Mouse (Mus musculus) right cerebral cortex, postnatal 25 days (tissue): ENCODE results near the gene Rab7.

Source experiments
- DNase-seq: peaks from one replicate; pipeline ENCODE4 v3.0.0; 2022

Rab7 gene

DNA sequence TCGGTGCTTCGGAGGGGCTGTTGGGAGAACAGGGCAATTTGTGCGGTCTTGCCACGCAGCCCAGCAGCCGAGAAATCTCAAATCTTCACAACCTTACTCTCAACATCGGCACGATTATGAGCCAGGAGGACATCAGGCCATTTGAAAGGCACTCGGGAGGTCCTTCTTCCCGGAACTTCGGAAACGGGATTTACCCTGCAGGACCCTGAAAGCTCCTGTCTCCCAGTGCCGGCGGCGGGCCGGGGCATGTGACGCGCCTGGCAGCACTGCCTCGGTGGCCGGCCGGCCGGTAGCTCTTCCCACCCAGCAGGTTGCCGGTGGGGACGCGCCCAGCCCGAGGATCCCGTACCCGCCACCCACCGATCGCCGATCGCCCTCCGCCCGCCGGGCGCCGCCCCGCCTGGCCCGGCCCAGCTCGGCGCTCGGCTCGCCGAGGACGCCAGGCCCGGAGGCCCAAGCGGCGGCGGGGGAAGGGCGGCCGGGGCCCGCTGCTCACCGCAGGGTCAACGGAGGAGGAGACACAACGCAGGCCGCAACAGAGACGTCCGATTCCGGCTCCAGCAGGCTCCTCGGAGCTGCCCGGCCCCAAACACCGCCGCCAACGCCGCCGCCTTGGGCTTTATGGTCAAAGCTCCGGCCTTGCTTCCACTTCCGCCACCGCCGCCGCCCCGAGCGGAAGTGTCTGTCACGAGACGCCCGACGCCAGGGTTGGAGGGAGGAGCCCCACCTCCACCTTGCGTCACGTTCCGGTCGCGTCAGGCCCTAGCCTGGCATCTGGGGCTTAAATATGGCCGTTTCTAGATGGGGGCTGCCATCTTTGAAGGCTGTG lies at the start of gene Rab7:
Gene Rab7, minus strand, starts transcription at position 694 of the 829 bp plus-strand sequence.
- peak; percentile 97 for DNase-seq

DNA sequence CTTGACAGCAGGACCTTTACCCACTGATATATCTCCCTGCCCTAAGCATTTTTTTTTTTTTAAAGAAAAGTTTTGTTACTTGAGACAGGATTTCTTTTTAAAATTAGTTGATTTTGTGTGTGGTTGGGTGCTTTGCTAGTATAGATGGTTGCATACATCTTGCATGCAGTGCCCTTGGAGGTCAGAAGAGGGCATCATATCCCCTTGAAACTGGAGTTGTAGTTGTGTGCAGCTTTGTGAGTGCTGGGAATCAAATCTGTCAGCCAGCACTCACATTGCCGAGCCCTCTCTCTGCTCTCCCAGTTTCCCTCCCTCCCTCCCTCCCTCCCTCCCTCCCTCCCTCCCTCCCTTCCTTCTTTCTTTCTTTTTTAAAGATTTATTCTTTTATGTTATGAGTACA lies 43.9 kb upstream of the Rab7 start:
- no peak for DNase-seq

DNA sequence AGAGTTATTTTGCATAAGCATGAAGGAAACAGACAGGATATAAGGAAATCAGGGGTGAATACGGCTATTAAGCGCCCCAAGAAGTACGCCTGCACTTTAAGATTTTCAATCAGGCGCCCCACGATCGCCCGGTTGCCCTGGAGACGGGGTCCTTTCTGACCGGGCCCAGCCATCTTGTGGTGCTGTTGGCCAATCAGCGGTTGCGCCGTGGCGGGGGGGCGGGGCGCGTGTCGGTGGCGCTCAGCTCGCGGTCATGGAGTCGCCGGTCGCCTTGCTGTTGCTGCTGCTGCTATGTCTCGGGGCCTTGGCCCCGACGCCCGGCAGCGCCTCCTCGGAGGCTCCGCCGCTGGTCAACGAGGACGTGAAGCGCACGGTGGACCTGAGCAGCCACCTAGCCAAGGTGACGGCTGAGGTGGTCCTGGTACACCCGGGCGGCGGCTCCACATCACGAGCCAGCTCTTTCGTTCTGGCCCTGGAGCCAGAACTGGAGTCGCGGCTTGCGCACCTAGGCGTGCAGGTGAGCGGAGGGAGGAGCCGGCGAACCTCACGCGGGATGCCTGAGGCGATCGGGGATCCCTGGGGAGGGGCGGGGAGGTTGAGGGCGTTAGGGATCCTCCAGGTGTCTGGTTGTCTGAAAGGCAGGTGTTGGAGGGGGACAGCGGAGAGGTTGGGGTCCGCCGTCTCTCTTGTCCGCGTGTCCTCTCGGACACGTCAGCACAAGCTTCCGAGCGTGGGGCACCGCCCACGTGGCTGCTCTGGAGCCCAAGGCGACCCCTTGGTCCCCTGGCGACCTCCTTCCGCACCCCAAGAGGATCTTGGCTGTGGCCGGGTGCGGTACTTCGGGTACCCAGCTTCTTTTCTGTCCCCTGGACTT lies 39.4 kb upstream of the Rab7 start, which contains the start of gene Rpn1:
Gene Rpn1, plus strand, starts transcription at position 205 of the 874 bp plus-strand sequence.
- peak; percentile 96 for DNase-seq

DNA sequence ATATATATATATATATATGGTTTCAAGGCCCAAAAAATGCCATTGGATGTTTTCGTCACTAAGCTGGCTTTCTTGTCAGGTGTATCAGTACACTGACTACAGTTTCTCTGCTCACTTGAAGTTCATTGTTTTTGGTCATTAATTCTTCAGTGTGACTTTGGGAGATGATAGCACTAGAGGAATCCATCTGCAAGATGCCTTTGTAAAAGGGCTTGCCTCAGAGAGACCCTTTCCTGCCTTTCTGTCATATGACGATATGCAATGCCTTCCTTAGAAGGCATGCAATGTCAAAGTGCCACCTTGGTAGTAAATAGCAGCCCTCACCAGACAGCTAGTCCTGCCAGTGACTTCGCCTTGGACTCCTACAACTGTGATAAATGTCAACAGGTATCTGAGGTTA lies 38.6 kb upstream of the Rab7 start:
- DNase-seq, result no peak

DNA sequence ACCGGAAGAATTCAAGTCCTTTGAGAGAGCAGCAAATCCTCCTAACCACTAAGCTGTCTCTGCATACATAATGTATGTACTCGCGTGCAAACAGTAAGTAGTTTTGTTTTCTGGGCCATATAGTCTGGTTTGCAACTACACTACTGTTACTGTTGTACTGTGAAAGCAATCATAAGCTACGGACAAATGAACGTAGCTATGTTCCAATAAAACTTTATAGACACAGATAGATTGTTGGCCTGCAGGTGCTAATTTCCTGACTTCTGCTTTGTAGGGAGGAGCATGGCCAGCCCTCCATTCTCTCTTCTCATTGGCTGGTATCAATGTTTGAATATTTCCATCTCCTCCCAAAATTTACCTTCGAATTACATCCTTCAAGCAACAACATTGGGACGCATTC lies 38.0 kb upstream of the Rab7 start:
- DNase-seq, result no peak

DNA sequence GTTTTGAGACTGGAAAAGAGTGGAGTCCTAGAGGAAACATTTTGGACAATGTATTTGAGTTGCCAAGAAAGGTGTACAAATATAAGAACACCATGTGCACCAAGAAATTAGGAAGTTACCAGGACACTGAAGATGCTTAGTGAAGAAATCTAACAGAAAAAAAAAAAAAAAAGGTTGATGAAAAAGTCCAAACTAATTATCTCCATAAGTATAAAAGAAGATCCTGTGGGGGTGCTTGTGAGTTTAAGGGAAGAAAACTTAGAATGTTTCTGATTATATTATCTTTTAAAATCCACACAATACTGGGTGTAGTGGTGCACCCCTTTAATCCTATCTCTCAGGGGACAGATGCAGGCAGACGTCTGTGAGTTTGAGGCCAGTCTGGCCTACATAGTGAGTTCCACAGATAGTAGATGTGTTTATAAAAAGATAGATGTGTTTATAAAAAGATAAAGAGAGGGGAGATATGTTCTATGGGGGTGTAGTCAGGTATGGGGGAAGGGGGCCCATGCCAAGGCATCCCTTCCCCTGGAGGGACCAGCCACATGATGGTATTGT lies 31.0 kb upstream of the Rab7 start:
- no peak for DNase-seq

DNA sequence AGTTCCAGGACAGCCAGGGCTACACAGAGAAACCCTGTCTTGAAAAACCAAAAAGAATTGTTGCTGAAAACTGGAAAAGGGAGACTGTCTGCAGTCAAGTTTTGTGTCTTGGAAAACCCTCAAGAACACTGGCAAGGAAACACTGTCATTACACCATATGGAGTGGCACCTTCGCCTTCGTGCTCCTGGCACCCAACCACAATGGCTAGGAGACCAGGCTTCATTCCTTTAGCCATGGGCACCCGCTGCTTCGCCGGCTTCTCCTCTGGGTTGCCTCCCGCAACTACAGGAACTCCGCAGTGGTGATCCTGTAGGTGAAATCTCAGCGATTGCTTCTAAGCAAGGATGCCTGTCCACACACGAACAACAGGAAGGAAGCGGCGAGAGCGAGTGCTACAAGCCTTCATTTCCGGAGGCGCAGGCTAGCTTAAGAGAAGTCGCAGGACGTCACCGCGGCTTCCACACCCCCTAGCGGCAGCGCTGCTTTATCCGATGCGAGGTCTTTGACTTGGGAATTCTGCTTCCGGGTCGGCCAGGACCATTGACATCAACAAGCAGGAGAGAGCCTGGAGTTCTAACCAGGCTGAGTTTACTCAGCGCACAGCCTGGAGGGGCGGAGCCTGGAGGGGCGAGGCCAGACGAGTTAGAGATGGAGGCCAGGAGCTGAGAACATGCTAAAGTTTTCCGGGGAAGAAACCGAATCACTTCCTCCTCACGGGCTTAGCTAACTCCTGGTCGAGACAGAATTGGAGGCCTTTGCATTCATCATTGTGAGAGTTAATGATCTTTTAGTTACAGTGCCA lies 29.9 kb upstream of the Rab7 start:
- DNase-seq, result peak; percentile 93

DNA sequence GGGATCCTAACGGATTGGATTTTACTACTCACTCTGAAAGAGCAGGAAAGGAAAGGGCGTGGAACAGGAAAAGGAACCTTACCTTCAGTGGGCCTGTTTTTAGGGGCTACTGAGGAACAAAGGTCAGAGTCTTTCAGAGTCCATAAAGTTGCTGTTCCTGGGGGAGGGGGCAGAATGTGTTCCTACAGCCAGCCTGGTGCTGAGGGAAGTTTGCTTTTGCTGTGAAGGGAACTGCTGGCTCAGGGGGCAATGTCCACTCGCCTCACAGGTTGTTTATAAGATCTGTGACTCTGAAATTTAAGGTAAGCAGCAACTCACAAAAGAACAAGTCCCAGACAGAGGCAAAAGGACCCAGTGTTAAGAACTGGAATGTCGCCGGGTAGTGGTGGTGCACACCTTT lies 26.1 kb upstream of the Rab7 start:
- DNase-seq, result no peak

DNA sequence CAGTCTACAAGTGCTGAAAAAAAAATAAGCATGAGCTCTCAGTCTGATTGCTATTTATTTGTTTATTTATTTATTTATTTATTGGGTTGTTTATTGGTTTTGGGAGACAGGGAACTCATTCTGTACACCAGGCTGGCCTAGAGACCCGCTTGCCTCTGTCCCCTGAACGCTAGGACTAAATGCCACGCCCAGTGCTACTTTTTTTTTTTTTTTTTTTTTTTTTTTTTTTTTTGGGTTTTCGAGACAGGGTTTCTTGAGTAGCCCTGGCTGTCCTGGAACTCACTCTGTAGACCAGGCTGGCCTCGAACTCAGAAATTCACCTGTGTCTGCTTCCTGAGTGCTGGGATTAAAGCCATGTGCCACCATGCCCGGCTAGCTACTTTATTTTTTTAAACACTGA lies 25.4 kb upstream of the Rab7 start:
- DNase-seq, result no peak

DNA sequence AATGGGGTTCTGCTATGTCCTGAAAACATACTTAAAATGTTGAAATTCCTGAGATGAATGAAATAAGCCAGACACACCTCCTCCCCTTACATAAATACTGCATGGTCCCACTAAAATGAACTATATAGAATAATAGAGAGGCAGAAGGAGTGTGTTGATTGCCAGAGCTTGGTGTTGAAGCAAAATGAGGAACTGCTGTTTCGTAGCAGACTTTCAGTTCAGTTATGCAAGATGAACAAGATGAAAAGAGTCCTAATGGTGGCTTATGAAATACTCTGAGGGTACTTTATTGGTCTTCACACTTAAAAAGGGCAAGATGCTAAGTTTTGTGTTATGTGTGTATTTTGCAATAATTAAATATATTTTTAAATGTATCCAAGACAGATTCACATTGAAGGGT lies 23.7 kb upstream of the Rab7 start:
- no peak for DNase-seq

DNA sequence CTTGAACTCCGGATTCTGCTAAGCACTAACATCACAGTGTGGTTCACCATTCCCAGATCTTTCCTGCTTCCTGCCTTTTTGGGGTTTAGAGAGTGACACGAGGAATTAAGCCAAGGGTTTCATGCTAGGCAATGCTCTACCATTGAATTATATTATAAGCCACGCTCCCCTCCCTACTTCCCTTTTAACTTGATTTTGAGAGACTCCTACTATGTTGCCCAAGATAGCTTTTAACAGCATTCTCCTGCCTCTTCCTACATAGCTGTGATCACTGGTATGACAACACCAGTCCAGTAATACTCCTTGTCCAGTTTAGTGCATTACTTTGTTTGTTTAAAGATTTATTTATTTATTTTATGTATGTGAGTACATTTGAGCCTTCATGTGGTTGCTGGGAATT lies 22.7 kb upstream of the Rab7 start:
- no peak for DNase-seq

DNA sequence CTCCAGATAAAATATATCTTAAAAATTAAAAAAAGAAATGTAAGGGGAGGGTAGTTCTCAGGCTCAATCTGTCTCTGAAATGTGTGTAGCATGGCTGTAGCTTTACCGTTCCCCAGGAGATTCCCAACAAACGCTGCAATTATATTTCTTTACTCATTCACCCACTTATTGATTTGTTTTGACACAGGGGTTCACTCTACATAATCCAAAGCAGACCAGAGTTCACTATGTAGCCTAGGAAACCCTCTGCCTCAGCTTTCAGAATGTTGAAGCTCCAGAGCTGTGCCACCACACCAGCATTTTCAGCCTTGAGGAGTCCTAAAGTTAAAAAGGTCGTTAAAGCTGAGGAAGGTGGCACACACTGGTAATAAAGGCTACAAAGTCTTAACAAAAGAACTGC lies 20.9 kb upstream of the Rab7 start:
- DNase-seq, result no peak

DNA sequence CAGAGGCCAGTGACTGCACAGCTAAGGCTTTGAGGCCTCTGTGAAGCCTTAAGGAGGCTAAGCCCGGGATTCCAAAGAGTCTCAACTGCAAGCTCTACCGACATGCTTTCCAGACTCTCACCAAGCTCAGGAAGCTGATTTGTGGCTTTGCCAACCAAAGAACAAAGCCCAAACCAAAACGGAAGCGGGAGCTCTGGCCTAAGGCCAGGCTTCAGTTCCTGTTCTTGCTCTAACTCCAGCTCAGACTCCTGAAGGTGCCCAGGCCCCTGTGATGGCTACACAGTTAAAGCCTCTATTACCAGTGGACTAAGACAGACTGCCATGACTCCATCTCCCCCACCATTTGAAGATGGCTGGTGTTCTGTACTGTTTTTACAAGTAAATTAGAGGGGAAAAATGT lies 20.0 kb upstream of the Rab7 start:
- DNase-seq, result peak; percentile 15

DNA sequence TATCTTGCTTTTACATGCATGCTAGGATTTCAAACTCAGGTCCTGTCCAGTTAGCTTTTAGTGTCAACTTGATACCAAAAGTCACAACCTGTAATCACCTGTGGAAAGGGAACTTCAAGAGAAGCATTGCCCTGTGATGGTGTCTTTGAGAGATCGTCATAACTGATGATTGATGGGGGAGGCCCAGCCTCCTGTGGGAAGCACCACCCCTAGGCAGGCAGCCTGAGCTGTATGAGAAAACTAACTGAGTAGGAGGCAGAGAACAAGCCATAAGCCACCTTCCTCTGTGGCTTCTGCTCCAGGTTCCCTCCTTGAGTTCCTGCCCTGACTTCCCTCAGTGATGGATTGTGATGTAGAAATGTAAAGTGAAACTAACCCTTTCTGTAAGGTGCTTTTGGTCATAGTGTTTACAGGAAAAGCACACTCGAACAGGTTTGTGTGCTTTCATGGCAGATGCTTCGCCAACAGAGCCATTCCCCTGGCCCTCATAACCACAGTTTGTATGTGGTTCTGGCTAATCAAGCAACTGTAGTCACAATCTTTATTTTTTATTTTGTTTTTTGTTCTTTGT lies 19.1 kb upstream of the Rab7 start:
- no peak for DNase-seq

DNA sequence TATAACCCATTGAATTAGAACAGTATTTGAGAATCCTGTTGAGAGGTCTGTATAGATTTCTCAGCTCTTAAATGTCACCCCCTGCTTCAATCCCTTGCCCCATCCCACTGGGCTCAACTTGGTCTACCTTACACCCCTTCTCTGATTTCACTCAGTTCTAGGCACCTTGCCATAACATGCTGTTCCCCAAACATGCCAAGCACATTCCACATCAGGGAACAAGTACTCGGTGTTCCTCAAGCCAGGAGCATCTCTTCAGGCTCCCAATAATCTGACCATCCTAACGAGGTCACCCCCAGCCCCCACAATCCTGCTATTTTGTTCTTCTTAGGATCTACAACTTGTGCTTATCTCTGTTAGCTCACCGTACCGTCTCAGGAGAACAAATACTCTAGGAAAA lies 17.3 kb upstream of the Rab7 start:
- no peak for DNase-seq

DNA sequence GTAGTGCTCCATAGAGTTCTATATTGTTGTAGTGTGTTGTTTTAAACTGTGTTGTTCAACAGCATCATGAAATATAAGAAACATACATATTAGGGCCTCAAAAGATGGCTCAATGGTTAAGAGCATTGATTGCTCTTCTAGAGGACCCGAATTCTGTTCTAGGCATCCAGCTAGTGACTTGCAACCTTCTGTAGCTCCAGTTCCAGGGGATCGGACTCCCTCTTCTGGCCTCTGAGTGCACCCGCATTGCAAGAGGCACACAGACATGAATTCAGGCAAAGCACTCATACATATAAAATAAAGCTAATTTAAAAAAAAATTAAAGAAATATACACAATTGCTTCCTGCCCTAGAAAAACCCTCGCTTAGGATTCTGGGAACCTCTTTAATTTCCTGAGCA lies 16.3 kb upstream of the Rab7 start:
- no peak for DNase-seq

DNA sequence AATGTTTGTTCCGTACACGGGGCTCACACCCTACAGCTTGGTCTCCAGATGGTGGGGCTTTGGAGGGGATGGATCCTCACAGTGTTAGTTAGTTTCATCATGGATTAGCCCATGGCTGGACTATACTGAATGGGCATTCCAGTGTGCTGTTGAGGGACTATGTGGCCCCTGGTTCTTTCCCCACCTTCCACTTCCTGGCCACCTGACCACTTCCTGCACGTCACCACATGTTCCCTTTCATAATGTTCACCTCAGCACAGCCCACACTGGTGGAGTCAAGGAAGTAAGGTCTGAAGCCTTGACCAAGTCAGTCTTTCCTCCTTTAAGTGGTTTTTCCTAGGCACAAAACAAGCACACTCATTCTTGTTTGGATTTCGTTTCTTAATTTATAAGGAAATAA lies 15.5 kb upstream of the Rab7 start:
- DNase-seq, result no peak

DNA sequence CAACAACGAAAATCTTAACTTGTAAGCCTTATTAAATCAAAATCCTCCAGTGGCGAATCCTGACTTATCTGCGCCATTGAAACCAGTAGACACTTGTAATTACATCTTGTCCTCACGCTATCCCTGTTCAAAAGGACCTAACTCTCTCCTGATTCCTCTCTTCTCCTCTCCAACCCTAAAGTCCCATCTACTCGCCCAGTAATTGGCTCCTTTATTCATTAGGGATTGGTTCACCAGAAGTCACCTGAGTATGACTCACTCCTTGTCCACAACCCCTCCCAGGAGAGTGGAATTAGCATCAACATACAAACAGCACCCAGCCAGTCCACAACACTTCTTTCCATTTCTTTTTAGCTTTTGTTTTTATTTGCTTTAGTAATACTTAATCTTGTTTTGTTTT lies 14.8 kb upstream of the Rab7 start:
- DNase-seq, result no peak

DNA sequence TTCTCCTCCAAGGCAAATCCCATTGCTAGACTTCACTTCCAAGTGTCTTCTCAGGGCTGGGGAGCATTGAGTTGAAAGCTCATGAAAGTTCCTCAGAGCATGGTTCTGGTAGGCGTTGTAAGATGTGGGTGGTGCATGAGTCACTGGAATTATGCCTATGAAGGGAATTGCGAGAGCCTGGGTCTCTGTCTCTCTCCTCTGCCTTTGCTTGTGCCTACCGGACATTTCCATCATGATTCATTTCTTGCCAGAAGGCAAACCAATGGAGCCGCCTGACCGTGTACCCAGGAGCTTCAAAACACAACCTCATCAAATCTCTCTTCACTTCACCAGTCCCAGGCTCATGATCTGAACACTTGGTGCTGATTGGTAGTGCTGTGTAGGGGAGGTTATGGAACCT lies 11.8 kb upstream of the Rab7 start:
- peak; percentile 20 for DNase-seq

DNA sequence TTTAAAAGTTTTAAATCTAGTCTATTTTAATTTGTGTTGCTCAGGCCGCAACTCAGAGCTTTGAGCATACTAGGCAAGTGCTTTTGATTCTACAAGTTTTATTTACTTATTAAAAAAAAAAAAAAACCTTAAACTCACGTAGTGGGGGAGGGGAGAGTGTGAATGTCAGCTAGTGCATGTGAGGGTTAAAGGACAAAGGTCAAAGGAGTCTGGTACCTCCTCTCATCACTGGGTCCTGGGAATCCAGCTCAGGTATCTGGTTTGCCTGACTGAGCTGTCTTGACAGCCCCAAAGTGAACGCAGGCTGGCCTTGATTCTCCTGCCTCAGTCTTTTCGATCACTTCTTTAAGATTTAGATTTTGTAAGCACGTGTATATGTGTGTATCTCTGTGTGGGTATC lies 10.6 kb upstream of the Rab7 start:
- no peak for DNase-seq

DNA sequence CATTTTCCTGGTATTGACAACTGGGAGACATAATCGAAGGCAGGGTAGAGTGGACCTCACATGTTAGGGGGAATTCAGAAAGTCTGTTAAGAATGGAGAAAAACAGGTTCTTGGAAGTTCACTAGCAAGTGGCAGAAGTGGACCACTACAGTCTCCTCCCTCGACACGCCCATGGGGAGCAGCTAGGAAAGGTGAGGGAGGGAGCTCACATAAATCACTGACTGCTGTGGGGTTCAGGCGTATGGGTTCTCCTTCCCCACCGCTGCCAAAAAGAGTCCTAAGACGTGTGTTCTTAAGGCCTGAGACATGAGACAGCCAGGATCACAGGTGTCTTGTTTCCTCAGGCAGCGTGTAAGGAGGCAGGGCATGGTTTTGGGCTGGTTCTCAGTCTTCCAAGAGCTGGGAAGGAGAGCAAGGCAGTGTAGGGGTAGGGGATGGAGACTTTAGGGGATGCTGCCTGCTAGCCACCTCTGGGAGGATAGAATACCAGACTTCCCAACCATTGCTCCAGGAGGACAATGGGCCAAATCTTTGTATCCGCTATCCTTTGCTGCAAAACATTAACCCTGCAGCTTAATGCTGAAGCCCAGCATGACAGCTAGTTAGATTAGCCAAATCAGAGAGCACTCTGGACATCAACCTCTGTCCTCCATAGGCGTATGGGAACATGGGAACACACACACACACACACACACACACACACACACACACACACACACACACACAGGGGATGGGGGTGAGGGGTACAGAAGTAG lies 9.2 kb upstream of the Rab7 start:
- no peak for DNase-seq
